Mouse (Mus musculus): ENCODE results near the gene Gm9964.
"Not testable (repeated sequence)": the region's sequence is repeated elsewhere in the genome, so short reads cannot be mapped to it uniquely, and the experiment has no call there.

Gm9964 gene

GRCm38 (mm10) chr11:79296856-79297491 is at the start of gene Gm9964:
Gm9964 (minus strand) TSS chr11:79296906.
- no peak for DNase-seq (ENCODE audit: low spot score)

- no peak for DNase-seq (ENCODE audit: low spot score)
Observed at GRCm38 (mm10) chr11:79339808-79340781, 43.4 kb upstream of the Gm9964 start.

DNA sequence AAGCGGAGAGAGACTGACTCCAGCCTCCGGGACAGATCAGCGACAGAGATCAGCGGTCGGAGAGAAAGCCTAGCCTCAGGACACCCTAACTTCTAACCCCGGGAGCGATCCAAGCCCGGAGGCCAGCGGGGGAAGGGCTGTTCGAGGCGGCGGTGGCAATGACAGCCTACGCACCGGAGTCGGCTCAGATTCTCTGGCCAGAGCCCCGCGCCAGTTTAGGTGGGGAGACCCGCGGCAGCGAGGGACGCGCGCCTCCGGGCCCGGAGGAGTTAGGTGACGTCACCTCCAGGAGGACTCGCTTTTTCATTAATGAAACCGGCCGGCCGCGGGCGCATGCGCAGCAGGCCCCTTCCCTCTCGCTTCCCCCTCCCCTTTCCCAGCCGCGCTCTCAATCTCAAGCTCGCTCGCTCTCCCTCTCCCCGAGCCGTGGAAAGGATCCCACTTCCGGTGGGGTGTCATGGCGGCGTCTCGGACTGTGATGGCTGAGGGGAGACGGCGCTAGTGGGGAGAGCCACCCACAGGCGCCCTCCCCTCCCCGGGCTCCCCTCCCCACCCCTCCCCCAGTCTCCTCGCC is 42.6 kb upstream of the Gm9964 start, which contains the start of gene Nf1:
TSS of gene Nf1 (plus strand) at position 460 of the 574 bp plus-strand sequence.
- peak; percentile 88 for DNase-seq (ENCODE audit: low spot score)

- DNase-seq (ENCODE audit: low spot score): no peak
Observed at GRCm38 (mm10) chr11:79338621-79339020, 41.9 kb upstream of the Gm9964 start.

- DNase-seq (ENCODE audit: low spot score): no peak
Observed at GRCm38 (mm10) chr11:79336722-79337267, 40.1 kb upstream of the Gm9964 start.

DNA sequence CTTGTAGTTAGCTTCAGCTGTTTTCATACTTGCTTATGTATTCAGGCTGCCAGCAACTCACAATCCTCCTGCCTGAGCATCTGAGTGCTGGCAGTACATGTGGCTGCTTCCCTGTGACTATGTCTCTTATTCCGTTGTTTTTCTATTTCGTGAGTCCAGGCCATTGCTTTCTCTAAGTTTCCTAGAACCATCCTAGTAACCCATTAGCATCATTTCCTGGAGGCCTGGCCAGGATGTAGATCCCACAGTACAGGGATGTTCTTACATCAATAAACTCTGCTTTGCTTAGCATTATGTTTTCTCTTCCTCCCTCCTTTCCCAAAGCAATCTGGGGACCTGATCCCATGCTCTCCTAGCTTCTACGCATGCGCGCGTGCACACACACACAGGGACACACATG is 38.4 kb upstream of the Gm9964 start:
- DNase-seq (ENCODE audit: low spot score): no peak

- no peak for DNase-seq (ENCODE audit: low spot score)
Observed at GRCm38 (mm10) chr11:79329585-79329984, 32.9 kb upstream of the Gm9964 start.

DNA sequence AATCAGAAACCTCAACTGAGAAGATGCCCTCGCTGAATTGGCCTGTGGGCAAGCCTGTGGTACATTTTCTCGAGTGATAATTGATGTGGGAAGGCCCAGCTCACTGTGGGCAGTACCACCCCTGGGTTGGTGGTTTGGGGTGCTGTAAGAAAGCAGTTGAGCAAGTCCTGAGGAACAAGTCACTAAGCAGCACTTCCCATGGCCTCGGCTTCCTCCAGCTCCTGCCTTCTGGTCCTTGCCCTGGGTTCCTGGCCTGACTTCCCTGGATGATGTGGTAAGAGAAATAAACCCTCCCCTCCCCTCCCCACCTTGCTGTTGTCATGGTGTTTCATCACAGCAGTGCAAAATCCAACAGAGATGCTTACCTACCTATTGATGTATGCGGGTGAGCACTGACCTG is 31.4 kb upstream of the Gm9964 start:
- DNase-seq (ENCODE audit: low spot score): no peak

DNA sequence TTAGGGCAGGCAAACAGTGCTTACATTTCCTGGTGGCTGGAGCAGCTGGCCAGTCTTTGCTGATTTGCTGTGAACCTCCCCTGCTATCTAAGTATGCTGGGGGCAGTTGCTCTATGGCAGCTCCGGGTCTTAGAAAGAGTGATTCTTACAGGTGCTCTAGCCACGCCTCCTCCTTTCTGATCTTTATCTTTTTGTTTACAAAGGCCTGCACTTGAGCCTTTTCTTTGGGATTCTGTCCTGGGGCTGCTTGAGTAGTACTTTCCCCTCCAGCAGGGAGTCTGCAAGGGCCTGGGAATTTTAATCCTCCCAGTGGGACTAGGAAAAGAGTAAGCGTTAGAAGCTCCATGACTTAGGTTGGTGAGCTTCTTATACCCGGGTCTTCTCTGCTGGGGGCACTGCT is 30.4 kb upstream of the Gm9964 start:
- no peak for DNase-seq (ENCODE audit: low spot score)

DNA sequence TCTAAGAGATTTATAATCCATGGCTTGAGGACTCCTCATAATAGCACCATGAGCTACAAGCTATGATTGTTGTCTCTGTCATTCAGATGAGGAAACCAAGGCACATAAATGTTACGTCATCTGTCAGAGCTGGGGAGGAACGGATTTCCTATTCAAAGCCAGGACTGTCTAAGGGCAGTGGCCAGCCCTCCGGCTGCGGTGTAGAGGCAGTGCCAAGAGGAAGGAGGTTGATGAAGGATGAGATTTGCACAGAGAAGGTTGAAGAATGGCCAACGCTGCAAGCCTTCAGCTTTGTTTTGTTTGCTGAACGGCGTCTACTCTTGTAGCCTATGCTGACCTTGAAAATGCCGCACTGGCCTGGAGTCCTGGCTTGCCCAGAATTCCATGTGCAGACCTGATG is 29.0 kb upstream of the Gm9964 start:
- DNase-seq (ENCODE audit: low spot score): no peak

DNA sequence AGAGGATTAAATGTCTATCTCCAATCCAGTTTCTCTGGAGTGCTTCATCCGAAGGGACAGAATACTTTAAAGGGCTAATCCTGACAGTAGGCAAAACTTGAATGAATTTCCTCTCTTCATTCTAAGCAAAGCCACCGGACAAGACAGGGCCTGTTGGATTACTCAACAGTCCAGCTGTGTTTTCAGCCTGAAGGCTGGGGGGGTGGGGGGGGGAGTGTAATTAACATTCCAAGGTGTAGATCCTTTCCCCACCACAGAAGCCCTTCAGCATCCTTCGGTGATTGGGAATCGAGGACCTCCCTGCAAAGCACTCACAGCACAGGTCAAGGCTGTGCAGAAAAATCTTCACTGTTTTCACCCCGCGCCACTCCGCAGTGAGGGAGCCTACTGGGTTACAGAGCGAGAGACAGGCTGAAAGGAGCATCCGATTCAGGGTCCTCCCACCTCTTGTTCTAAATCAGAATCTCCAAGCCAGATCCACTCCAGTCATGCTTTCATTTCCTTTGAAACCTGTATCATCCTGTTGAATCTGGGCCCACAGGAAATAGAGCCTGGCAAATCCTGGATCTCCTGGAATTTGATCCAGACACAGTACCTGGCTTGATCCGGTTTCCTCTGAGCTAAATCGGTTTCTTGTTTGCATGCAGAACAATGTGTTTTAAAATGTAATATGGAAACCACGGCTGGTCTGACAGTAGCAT is 27.4 kb upstream of the Gm9964 start:
- DNase-seq (ENCODE audit: low spot score): no peak

DNA sequence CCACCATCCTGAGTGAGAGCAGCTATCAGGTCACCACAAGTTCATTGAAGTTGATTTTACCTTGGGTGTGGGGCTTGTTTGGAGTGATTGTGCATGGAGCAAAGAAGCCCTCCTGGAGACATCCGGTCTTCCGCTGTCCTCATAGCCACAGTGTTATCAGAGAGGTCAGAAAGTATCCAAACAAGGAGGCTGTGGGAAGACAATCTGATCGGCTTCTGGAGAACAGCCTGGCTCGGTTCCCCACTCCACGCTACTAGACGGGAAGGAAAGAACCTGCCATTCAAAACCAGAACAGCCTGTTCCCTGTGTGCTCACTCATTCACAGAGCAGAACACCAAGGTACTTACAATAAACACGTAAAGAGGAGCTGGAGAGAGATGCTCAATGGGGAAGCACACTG is 23.1 kb upstream of the Gm9964 start:
- no peak for DNase-seq (ENCODE audit: low spot score)

DNA sequence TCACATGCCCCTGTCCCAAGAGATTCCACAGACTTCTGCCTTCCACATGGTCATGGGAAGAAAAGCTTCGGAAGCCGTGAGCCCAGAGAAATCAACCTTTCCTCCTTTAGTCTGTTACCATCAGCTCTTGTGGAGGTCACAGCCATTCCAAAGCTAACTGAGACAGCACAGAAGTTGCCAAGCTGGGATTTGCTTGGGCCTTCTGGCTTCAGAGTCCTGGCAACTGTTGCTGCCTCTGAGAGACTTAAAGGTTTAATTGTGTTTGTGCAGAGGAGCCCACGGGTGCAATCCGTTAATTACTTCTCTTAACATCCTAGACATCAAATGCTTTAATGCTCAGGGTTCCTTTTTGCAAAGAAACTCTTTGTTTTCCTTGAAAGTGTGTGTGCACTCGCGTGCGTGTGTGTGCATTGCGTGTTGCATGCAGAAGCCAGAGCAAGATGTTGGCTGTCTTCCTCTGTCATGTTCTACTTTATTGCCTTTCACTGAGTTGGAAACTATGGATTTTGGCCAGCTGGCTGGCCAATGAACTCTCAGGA is 20.2 kb upstream of the Gm9964 start:
- DNase-seq (ENCODE audit: low spot score): no peak

- DNase-seq (ENCODE audit: low spot score): no peak
Observed at GRCm38 (mm10) chr11:79310467-79310866, 13.8 kb upstream of the Gm9964 start.

DNA sequence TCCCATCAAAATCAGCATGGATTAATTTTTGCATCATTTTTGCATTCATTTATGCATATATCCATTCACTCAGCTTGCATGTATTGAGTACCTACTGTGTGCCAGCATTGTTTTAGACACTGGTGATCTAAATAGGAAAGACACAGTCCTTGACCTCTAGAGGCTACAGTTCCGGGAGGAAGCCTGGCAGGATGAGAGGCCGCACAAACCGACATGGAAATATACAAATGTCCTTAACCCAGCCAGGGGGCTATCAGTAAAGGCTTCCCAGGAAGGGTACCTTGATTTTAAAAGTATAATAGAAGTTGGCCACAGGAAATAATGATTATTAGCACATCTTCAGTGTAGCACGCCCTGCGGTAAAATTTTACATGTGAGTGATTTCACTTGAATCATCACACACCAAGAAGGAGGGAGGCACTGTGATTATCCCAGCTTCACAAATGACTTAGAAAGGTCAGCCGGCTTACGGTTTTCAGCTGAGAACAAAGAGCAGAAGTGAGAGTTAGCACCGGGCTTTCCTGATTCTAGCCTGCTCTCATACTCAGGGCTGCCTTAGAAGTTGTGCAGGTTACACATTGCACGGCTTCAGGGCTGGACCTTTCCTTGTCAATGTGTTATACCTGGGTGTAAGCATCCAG is 11.0 kb upstream of the Gm9964 start:
- no peak for DNase-seq (ENCODE audit: low spot score)

DNA sequence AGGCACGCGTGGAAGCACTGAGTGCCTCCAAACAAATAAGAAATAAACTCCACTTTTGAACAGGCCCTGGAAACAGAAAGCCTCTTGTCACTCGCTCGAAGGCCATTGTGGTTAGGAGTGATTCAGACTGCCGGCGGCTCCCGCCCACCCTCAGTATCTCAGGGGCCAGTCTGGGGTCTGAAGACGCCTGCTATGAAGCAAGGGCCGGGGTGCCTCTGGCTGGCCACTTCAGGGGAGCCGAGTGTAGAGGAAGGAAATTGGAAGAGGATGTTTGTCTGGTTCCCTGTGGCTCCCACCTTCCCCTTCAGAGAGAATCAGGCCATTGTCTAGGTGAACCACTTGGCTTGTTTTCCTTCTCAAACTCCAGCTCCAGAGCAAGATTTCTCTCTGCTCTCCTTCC is 10.3 kb upstream of the Gm9964 start:
- no peak for DNase-seq (ENCODE audit: low spot score)

- no peak for DNase-seq (ENCODE audit: low spot score)
Observed at GRCm38 (mm10) chr11:79306510-79306909, 9.8 kb upstream of the Gm9964 start.

DNA sequence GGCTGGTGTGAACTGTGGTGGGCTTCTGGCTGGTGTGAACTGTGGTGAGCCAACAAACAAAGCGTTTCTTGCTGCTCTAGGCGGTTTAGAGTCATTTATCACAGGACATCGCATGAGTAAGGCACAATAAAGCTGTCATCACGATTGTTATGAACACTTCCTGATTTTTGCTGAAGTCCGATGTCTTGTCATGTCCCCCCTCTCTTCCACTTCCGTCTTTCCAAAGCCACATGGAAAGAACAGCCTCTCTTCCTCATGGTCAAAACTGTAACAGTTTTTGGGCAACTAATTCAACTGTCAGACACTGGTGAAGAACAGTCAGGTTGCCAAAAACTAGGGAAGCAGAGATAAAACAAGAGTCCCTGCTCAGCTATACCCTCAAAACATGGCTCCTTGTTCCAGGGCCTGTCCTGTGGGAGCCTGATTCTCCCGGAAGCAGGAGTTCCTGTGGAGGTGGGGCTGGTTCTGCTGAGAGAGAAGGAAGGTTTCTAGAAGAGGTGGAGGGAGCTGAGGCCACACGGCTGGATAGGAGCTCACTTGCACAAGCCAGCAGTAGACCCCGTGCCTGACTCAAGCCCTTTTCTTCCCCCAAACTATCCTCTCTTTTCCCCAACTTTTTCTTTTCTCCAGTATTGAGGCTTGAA is 9.1 kb upstream of the Gm9964 start:
- no peak for DNase-seq (ENCODE audit: low spot score)

DNA sequence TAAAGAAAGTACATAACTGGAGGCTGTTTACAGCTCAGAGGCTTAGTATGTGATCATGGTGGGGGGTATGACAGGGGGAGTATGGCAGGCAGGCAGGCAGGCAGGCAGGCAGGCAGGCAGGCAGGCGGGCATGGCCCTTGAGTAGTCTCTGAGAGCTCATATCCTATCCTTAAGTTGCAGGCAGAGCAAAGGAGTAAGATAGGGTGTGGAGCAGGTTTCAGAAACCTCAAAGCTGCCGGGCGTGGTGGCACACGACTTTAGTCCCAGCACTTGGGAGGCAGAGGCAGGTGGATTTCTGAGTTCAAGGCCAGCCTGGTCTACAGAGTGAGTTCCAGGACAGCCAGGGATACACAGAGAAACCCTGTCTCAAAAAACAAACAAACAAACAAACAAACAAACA is 7.5 kb upstream of the Gm9964 start:
- not testable (repeated sequence) for DNase-seq (ENCODE audit: low spot score)

DNA sequence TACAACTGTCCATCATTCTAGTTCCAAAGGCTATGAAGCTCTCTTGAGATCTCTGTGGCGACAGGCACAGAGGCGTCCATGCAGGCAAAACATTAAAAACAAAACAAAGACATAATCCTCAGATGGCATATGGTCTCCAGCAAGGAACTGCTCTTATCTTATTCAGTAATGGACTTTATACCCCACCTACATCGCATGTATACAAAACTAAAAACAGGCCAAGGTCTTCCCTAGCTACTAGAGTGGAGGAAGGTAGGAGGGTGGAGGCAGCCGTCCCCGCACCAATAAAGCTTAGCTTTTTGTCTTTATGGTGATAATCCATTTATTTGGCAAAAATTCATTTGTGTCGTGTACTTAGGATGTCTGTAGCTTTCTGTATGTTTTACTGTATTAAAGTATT is 6.4 kb upstream of the Gm9964 start:
- DNase-seq (ENCODE audit: low spot score): no peak
